Mouse (Mus musculus): ENCODE measurements around the gene Ptbp3. TPM values are rescaled to one million over a fixed set of nuclear protein-coding genes. Genes with fewer than 3 reads are reported as not detected.

Ptbp3 gene
- total and polyA plus RNA-seq, 3 experiments = 13.2 to 27.0 (median 25.0) TPM

GRCm38 (mm10) chr4:59551901-59552300, 2.7 kb upstream of the Ptbp3 start:
- Histone ChIP-seq H3K27me3 (ENCODE audit: control insufficient read depth, insufficient read depth, low read length) (no peaks in the 10 kb centered on the region), H3K36me3 (ENCODE audit: control insufficient read depth, insufficient read depth, low read length) (no peaks in the 10 kb centered on the region), H3K27ac (no peak overlapping the region), H3K4me3 (no peak overlapping the region), H3K4me1 (ENCODE audit: control insufficient read depth, insufficient read depth, low read length) (no peaks in the 10 kb centered on the region), H3K9ac (ENCODE audit: low read depth, low read length) (no peak overlapping the region), H3K79me2 (replicated peaks; ENCODE audit: control insufficient read depth, insufficient read depth, low read length) (no peaks in the 10 kb centered on the region)
- TF ChIP-seq CTCF (IDR thresholded peaks at IDR 0.05) (no peak), POLR2A (IDR thresholded peaks at IDR 0.05; ENCODE audit: insufficient read depth, low read depth, low read length) (no peak), EP300 (IDR thresholded peaks at IDR 0.05; ENCODE audit: insufficient read depth, low read depth, low read length) (no peak)
- 85% methylated on average over 1 of the region's 1 CpGs for WGBS
- intact Hi-C loops (cut with DNase I) = no loop called here
- no peak for DNase-seq

GRCm38 (mm10) chr4:59549977-59550560, 905 bp upstream of the Ptbp3 start:
- Histone ChIP-seq H3K36me3 (ENCODE audit: control insufficient read depth, insufficient read depth, low read length) (peaks cover 3% of the 10 kb centered on the region; the same call in 1 of the 2 replicates), H3K79me2 (replicated peaks; ENCODE audit: control insufficient read depth, insufficient read depth, low read length) (no peaks in the 10 kb centered on the region), H3K4me3 (peak overlapping the region; percentile 66), H3K27ac (peak overlapping the region; percentile 96), H3K9ac (ENCODE audit: low read depth, low read length) (no peak overlapping the region; the same call in 1 of the 2 replicates), H3K27me3 (ENCODE audit: control insufficient read depth, insufficient read depth, low read length) (no peaks in the 10 kb centered on the region), H3K4me1 (ENCODE audit: control insufficient read depth, insufficient read depth, low read length) (peaks cover 2% of the 10 kb centered on the region)
- DNase-seq = no peak
- TF ChIP-seq EP300 (IDR thresholded peaks at IDR 0.05; ENCODE audit: insufficient read depth, low read depth, low read length) (no peak), POLR2A (IDR thresholded peaks at IDR 0.05; ENCODE audit: insufficient read depth, low read depth, low read length) (no peak)
- intact Hi-C loops (cut with DNase I) = loop anchor here (2.0 to 10.0 kb wide), 2 partner anchors 31 to 545 kb away; partner anchors contain the start of genes Gm20503 and Hsdl2
- 37% methylated on average over 11 of the region's 11 CpGs for WGBS

- under 1% methylated on average over 77 of the region's 83 CpGs for WGBS
- peak; percentile 88 to 90 for DNase-seq
- intact Hi-C loops (cut with DNase I) = loop anchor here (1.0 to 10.0 kb wide), 3 partner anchors 32 to 544 kb away; partner anchors contain the start of genes Gm20503, Hsdl2 and Ugcg
- H3K4me3 ChIP-seq = peak overlapping the region; percentile 62
- H3K4me1 ChIP-seq (ENCODE audit: control insufficient read depth, insufficient read depth, low read length) = peaks cover 2% of the 10 kb centered on the region
- no peaks in the 10 kb centered on the region for H3K79me2 ChIP-seq (replicated peaks; ENCODE audit: control insufficient read depth, insufficient read depth, low read length)
- H3K27ac ChIP-seq = peak overlapping the region; percentile 95
- H3K9ac ChIP-seq (ENCODE audit: low read depth, low read length) = peak overlapping the region; percentile 98
- no peaks in the 10 kb centered on the region for H3K27me3 ChIP-seq (ENCODE audit: control insufficient read depth, insufficient read depth, low read length)
- TF ChIP-seq CTCF (IDR thresholded peaks at IDR 0.05) (no peak), POLR2A (IDR thresholded peaks at IDR 0.05; ENCODE audit: insufficient read depth, low read depth, low read length) (no peak)
- H3K36me3 ChIP-seq (ENCODE audit: control insufficient read depth, insufficient read depth, low read length) = peaks cover 8% of the 10 kb centered on the region
Measured at GRCm38 (mm10) chr4:59548560-59549174, 497 bp downstream of the Ptbp3 start.

GRCm38 (mm10) chr4:59548011-59548559, 1.1 kb downstream of the Ptbp3 start:
- WGBS = 4% methylated on average over 18 of the region's 18 CpGs
- peaks cover 2% of the 10 kb centered on the region for H3K4me1 ChIP-seq (ENCODE audit: control insufficient read depth, insufficient read depth, low read length)
- DNase-seq = no peak
- peak overlapping the region; percentile 95 for H3K27ac ChIP-seq
- no peaks in the 10 kb centered on the region for H3K27me3 ChIP-seq (ENCODE audit: control insufficient read depth, insufficient read depth, low read length)
- peak overlapping the region; percentile 62 for H3K4me3 ChIP-seq
- H3K9ac ChIP-seq (ENCODE audit: low read depth, low read length) = peak overlapping the region; percentile 98
- H3K36me3 ChIP-seq (ENCODE audit: control insufficient read depth, insufficient read depth, low read length) = peaks cover 8% of the 10 kb centered on the region
- no peaks in the 10 kb centered on the region for H3K79me2 ChIP-seq (replicated peaks; ENCODE audit: control insufficient read depth, insufficient read depth, low read length)
- TF ChIP-seq POLR2A (IDR thresholded peaks at IDR 0.05; ENCODE audit: insufficient read depth, low read depth, low read length) (no peak), CTCF (IDR thresholded peaks at IDR 0.05) (no peak), EP300 (IDR thresholded peaks at IDR 0.05; ENCODE audit: insufficient read depth, low read depth, low read length) (no peak)
- intact Hi-C loops (cut with DNase I) = loop anchor here (1.0 to 10.0 kb wide), 3 partner anchors 33 to 543 kb away; partner anchors contain the start of genes Gm20503, Hsdl2 and Ugcg

- TF ChIP-seq POLR2A (IDR thresholded peaks at IDR 0.05; ENCODE audit: insufficient read depth, low read depth, low read length) = no peak
- no peak for TF ChIP-seq EP300 (IDR thresholded peaks at IDR 0.05; ENCODE audit: insufficient read depth, low read depth, low read length)
- TF ChIP-seq CTCF (IDR thresholded peaks at IDR 0.05) = no peak
- peak overlapping the region; percentile 1; the same call in 1 of the 2 replicates for H3K9ac ChIP-seq (ENCODE audit: low read depth, low read length)
- H3K36me3 ChIP-seq (ENCODE audit: control insufficient read depth, insufficient read depth, low read length) = peaks cover 10% of the 10 kb centered on the region
- 10% methylated on average over 11 of the region's 11 CpGs for WGBS
- H3K4me1 ChIP-seq (ENCODE audit: control insufficient read depth, insufficient read depth, low read length) = peaks cover 2% of the 10 kb centered on the region
- peak in 1 of 2 experiments; percentile 15 for DNase-seq
- H3K27me3 ChIP-seq (ENCODE audit: control insufficient read depth, insufficient read depth, low read length) = no peaks in the 10 kb centered on the region
- H3K79me2 ChIP-seq (replicated peaks; ENCODE audit: control insufficient read depth, insufficient read depth, low read length) = no peaks in the 10 kb centered on the region
- intact Hi-C loops (cut with DNase I) = loop anchor here (10.0 kb wide), 1 partner anchor 543 kb away; the partner anchor contains the start of gene Gm20503
- peak overlapping the region; percentile 95 for H3K27ac ChIP-seq
- peak overlapping the region; percentile 62 for H3K4me3 ChIP-seq
Measured at GRCm38 (mm10) chr4:59547136-59547889, 1.9 kb downstream of the Ptbp3 start.

Measured in heart, adult 2 months (tissue).